Mouse (Mus musculus): ENCODE measurements at regions not wholly inside any gene's neighbourhood (a gene's known extent, or its start where the extent isn't known, plus 50 kb on each side); places are given as distances from the start of the nearest gene placed in this dataset.

- no peak for TF ChIP-seq CTCF (IDR thresholded peaks at IDR 0.05; ENCODE audit: extremely low read depth, insufficient read depth, insufficient read length, insufficient replicate concordance)
- no peak for TF ChIP-seq POLR2A (IDR thresholded peaks at IDR 0.05; ENCODE audit: low read depth, low read length)
These were observed 94.9 kb downstream of the Gm5426 start for GRCm38 (mm10) chr10:96231309-96231708.

Data from spleen, adult 2 months (tissue).